Mouse (Mus musculus): ENCODE measurements around the gene Fer.

Fer gene

DNA sequence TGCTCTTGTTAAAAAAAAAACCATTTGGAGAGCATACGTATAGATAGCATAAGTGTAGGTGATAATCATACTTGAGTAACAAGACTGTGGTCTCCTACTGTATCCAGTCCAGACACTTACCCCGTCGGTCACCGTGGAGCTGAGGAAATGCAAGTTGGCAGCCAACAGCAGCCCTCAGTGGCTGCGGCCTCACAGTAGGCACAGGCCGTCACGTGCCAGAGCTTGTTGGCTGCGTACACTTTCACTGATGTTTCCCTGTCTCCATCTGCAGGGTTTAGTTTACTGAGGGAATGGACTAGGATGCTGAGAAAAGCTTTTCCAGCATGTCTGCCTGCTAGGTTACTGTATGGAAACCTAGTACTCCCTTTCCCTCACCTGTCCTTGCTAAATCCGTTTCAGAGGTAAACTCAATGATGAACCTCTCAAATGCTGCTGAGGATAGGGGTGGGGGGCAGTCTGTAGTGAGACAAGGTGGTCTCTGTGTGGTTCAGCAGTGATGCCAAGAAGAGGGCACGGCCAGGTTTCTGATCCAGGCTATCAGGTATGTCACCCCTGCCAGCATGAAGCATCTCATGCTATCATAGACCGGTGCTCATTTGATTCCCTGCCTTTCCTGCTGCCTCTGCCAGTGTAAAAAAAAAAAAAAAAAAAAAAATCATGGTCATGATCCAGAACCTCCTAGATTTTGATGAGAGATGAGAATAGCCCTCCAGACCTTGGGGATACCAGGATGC, 224.2 kb downstream of the Fer start:
- no peak for DNase-seq (ENCODE audit: low spot score in 2 of 2)

DNA sequence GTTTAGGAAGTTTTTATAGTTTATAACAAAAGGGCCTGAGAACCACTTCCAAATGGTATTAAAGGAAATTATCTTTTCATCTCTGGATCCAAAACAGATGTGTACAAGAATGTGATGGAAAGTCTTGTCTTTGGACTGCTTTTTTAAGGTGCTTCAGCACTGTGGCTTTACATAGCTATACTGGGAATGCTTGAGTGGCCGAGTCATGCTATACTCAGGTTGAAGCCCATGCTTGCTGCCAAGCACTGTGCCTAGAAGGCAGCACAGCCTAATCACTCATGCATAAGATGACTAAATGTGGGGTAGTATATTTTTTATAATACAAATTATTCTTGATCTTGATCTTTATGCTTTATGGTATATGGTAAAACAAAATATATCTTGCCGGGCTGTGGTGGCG, 225.0 kb downstream of the Fer start:
- no peak for DNase-seq (ENCODE audit: low spot score in 2 of 2)

DNA sequence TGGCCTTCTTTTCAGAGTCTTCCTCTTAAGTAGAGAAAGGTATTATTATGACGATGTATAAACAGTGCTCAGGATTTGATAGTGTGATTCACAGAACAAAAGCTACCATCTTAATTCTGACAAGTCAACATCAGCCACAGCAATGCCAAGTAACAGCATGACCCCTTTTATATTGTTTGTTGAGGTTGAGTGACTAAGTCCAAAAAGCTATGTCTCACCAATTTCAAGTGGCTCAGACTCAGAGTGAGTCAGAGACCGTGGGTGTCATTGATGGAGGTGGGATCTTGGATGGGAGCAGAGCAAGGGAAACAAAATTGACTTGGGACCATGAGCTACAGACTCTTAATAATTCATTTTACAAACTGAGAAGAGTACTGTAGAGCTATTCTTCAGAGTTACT, 230.9 kb downstream of the Fer start:
- no peak for DNase-seq (ENCODE audit: low spot score in 2 of 2)

DNA sequence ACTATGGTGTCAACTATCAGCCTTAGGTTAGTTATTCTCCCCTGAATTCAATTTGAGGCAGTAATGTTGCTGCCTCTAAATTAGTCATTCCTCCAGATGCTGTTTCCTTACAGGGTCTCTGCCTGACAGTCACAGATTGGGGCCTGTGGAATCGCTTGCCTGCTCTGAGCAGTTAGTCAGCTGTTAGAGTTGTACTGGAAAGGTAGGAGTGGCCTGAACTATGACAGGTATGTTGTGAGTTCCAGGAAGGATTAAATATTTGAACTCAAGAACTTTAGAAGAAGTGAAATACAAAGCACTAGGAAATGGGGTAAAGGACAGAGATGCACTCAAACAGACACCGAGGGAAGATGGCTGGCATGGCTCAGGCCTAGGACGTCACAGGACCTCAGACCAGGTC, 233.9 kb downstream of the Fer start:
- no peak for DNase-seq (ENCODE audit: low spot score in 2 of 2)

DNA sequence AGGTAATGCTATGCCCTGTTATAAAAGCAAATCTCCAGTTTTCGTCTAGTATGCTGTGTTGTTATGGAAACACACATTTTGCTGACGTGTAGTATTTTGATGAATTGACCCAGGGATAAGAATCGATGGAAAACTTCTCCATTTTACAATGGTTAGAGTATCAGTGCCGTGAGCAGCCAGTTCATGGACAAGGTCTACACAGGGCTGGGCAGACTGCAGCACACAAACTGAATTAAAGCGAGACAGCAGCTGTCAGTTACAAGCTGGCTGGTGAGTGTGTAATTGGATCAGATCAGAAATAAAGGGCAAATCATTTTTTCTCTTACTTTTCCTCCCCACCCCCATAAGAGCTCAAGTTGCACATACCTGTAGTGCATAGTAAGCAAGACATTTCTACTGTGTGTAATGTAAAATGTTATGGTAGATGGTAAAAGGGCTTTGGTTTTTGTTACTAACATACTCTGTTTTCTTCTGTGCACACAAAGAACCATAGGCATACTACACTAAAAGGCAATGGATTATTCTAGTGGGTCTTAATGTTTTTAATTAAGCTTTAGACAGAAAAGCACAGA, 235.0 kb downstream of the Fer start:
- no peak for DNase-seq (ENCODE audit: low spot score in 2 of 2)

DNA sequence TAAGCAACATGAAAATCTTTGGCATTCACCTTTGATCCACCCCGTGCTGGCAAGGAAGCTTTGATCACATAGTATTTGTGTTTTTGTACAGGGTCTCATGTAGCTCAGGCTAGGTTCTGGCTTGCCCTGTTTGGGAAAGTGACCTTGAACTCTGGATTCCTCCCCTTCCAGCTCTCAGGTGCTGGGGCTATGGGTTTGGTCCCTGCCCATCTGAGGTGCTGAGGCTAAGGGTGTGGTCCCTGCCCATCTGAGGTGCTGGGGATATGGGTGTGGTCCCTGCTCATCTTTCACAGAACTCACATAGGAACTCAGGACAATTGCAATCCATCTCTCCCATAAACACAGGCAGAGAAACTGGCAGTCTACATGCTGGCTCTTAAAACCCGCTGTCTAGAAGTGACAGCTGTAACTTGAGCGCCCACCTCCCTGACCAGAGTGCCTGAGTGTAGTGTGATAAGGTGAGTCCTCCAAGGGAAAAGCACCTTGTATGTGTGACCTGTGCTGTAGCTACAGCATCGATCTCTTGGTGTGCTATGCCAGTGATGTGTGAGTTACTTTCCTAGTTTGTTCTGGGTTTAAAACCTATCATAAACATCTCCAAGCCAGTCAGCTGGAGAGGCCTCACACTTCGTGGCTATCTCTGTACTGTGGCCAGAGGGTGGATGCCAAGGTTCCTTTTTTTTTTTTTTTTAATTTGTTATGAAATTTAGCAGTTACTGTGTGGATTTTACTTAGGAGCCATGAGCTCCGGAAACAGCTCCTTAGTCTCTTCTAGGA, 236.7 kb downstream of the Fer start:
- no peak for DNase-seq (ENCODE audit: low spot score in 2 of 2)

DNA sequence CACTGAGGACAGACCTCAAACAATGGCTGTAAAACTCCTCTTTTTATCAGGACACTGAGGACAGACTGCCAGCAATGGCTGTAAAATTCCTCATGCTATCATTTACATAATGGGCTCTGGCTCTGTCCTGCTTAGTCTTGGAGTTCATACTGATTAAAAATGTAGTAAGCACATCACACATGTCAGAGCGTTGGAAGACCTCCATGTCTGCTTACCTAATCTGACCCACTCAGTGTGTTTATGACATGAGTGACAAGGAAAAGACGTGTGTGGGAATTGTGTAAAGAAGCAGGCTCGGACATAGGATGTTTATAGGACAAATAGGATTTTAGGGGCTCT, 237.3 kb downstream of the Fer start:
- DNase-seq (ENCODE audit: low spot score in 2 of 2), result no peak

DNA sequence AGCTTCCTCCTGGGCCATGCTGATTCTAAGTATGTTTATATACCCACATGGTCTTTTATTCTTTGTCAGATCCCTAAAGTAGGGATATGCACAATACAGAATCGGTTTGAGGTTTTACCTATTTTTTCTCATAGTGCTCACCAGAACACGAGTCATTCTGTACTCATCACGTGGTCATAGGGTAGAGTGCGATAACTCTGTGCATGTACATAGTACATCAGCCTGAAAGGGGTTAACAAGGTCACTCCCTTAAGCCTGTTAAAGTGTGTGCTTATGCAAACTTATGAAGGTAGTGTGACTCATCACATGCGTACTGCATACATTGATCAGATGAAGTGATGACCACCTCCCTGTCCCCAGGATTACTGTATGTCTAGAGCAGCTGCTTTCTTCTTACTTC, 245.9 kb downstream of the Fer start:
- no peak for DNase-seq (ENCODE audit: low spot score in 2 of 2)

DNA sequence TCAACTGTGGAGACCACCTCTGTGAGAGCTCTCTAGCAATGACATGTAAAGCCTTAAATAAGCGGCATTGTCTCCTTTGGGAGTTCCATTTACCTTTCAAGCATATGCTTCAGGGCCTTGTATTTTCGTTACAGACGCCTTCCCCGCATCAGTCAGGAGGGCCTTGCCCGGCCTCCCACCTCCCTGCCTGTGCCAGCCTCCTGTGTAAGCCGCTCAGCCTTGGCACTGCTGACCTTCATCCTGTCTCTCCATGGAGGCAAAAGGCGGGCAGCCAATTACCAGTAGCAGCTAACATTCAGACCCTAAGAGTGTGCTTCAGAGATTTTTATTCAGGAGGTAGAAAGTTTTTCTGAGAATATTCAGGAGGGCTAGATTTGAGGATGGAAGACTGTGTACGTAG, 247.0 kb downstream of the Fer start:
- no peak for DNase-seq (ENCODE audit: low spot score in 2 of 2)

DNA sequence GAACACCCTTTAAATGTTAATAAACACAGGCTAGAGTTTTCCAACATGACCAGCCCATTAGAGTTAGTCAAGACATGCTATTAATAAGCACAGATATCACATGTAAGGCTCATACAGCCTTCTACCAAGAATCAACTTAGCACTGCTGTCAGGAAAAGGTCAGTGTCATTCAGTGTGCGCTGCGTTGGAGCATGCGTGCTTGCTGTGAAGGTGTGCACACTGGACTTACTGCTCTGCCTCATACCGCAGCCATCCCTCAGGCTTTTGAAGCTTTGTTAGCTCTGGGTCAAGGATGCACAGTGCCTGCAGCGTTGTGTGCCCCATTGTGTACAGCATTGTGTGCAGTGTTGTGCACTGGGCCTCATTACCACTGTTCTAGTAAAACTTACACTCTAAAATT, 250.8 kb downstream of the Fer start:
- no peak for DNase-seq (ENCODE audit: low spot score in 2 of 2)

DNA sequence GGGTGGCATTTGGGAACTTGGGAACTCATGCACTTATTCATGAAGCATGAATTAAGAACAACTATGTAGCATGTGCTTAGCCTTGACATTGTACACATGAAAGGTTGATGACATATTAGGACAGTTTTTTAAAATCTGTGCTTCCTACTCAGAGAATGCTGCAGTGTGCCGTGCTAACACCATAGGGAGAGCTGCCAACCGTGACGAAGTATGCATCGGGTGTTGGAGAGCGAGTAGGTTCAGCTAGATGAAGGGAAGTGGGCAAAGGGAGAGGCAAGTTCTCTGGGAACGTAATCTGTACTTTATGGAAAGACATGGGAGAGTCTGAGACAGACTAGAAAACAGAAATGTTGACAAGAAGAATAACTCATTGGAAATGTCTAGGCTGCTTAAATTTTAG, 253.9 kb downstream of the Fer start:
- DNase-seq (ENCODE audit: low spot score in 2 of 2), result no peak

DNA sequence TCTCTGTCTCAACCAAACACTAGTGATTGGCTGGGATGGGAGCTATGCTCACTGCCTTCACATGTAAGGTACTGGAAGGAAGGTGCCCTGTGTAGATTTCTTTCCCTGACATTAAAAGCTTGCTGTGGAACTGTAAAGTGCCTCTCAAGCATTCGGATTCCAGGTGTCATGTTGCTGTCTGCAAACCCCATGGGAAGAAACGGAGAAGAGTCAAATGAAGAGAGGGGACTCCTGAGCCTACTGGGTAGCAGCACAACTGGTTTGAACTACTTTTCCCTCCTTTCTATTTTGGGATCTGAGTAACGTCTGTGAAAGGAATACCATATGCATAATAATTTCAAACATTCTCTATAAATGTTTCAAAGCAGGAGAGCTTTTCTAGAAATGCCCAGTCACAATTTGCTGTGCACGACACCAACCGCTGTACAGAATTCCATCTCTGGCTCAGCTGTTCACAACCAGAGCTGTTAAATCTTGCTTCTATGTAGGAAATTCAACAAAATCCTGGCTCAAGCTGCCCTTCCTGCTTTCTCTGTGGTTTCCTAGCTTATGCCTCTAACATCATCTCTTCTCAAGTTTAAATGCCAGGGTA, 256.9 kb downstream of the Fer start:
- DNase-seq (ENCODE audit: low spot score in 2 of 2), result no peak

DNA sequence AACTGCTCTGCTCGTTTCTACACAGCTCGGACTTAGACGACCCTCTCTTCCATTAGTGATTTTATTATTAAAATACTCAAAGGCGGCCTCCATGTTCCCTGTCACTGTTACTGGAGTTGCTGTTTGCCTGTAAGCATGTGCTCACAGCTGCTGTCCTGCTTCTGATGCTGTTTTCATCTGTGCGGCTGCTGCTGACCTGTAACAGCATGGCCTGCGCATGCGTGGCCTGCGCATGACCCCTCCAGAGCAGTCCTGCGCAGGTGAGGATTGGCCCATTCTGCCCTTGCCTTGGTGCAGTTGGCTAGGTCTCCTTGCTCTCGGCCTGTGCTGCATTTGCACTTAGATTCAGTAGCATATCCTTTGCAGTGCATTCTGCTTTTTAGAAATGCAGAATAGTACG, 259.7 kb downstream of the Fer start:
- no peak for DNase-seq (ENCODE audit: low spot score in 2 of 2)

DNA sequence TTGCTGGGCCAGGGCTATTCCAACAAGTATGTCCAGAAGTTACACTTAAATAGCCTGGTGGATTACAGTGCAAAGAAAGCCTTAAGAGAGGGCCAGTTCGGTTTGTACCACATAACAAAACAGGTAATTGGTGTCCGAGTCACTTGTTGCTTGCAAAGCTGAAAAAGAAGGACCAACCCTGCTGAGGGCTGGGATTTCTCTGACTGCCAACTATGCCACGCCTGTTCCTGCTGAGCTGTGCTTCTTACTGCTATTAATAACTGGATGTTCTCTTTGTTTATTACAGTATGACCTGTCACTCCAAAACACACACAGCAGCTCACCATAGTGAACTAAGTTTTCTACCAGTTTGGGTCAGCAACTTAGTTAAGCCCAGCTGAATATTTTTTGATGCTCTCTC, 260.9 kb downstream of the Fer start:
- no peak for DNase-seq (ENCODE audit: low spot score in 2 of 2)

DNA sequence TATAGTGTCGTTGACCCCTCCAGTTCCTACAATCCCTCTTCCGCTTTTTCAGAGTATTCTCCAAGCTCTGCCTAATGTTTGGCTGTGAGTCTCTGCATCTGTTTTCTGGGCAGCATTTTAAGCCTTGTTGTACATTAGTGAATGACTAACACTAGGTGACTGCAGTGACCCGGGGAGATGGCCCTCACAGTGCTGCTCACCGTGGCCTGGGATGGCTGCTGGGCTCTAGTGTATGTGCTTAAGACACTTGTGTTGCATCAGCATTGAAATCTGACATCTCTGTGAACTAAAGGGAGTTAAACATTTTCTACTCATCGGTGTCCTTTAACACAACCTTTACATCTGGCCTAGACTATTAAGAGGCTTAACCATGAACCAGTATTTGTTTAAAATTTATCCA, 264.0 kb downstream of the Fer start:
- no peak for DNase-seq (ENCODE audit: low spot score in 2 of 2)

DNA sequence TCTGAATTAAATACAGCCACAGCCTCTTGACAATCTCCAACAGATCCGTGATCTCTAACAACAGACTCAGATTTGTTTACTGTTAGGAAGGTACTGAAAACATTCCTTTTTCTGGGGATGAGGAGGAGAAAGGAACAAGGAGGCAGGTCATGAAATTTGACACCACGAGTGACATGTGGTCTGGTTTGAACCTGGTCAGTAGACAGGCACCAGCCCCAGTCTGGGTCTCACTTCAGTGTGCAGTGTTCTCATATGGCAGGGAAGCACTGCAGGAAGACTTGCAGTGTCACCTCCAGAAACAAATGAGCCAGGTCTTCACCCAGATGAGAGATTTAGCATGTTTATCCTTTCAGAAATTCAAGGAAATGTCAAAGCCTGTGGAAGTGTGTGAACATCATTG, 266.9 kb downstream of the Fer start:
- DNase-seq (ENCODE audit: low spot score in 2 of 2), result no peak

DNA sequence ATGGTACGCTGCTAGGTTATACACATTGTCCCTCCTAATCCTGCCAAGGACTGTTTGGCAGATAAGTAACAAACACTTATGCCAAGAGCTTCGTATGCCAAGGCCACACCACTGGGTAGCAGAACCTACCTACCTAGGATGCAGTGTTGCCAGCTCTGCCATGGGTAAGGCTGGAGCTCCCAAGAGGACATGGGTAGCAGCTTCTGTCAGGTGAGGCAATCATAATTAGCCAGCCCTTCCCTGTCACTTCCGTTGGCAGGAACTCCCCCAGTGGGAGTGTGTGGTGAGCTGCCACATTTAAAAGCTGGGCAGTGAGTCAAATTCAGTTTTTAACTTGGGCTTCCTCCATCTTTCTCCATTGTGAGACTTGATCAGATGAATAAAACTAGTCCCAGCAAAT, 267.5 kb downstream of the Fer start:
- DNase-seq (ENCODE audit: low spot score in 2 of 2), result peak; percentile 45 to 63

DNA sequence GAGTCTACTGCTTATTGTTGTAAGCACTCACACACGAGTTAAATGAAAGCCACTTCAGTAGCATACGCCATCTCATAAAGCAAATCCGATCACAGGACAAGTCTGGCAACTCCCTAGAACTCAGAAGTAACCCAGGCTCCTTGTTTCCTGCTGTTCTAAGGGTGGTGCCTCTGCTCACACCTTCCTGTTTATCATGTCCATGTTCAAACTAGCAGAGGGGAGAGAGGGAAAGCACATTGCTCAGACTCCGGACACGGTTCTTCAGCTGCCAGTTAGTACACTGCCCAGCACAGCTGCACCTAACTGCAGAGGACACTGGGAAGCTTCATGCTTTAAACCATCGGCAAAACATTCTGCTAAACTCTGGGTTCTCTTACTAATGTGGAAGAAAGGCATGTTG, 269.3 kb downstream of the Fer start:
- DNase-seq (ENCODE audit: low spot score in 2 of 2), result no peak

DNA sequence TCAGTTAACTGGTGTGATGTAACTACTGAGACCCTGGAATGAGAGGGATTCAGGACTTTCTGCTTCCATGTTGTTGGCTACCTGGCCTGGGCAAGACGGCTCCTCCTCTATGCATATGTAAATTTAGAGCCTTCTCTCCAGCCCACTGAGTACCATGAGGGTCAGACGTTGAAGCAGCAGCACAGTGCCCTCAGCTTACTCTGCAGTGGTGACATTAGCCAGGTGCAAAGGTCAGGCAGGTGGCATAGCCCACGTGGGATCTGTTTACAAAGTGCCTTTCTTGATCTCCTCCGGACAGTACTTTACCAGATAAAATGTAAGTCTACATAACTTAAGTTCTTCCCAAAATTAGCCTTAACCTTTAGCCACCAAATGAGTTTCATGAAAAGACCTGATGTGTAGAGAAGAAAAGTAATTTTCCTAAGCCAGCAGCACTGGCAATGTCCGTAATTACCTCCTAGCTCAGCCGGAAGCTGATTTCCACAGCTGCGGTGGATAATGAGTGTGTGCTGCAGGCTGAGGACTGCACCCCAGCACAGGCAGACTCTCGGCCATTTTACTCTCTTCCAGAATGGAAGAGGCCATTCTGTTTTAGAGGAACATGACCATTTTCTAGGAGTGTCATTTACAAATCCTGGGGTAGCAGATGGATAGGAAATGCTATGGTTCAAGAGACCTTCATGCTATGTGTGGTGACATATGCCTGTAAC, 273.2 kb downstream of the Fer start:
- DNase-seq (ENCODE audit: low spot score in 2 of 2), result no peak

DNA sequence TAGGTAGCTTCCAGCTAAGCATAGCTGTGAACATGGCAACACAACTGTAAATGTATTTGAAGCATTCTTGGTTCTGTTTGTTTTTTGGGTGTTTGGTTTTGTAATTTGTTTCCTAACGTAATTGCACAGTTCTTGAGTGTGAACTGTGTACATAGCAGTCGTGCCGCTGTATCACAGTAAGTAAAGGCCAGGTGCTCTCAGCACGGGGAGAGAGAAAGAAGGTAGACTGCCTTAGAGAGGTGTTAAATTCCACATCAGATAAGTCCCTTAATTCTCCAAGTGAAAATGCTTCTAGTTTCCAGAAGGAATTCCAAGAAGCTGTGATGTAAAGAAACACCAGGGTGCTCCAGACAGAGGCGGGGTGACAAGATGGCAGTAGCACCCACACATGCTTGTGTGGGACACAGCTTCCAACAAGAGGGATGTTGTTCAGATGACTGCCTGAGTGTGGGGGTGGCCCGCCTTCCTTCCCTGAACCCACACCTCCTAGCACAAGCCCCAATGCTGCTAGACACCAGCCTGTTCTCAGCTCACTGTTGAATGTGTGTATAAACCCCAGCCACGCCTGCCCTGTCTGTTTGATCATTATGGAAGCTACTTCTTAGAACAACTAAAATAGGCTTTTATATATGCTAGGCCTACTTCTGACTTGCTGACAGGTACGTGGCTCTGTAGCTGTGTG, 275.3 kb downstream of the Fer start:
- no peak for DNase-seq (ENCODE audit: low spot score in 2 of 2)

DNA sequence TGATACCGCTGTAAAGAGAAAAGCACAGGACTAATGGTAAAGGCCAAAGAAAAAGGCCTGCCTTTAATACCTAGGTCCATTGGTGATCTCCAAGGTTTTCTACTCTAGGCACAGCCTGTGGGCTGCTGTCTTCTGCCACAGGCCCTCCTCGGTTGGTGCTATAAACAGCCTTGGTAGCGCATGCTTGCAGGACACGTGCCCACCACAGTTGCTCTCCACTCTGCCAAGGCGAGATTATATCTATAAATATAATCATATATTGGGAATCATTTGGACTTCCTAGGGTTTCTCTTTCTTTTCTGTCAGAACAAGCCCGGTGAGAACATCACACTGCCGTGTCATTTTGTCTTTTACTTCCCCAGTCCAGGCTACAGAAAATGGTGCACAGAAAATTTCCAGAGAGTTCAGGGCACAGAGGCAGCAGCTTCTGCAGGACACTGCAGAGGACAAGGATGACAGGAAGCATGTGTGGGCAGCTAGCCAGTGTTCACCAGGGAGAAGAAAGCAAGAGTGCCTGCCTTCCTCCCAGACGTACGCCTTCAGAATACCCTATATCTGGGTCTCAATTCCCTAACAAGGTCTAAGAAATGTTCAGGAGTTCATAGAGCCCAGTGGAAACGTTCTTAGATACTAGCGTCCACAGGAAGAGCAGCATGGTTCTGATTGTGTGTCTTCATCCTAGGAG, 276.5 kb downstream of the Fer start:
- DNase-seq (ENCODE audit: low spot score in 2 of 2), result peak in 1 of 2 experiments; percentile 44

Data from right cerebral cortex, postnatal 36 days (tissue).